Mouse (Mus musculus) MEL-GATA-1-ER (cell line): ENCODE measurements at regions not wholly inside any gene's neighbourhood (a gene's known extent, or its start where the extent isn't known, plus 50 kb on each side); places are given as distances from the start of the nearest gene placed in this dataset.
A peak's percentile ranks its signal among the peaks of the same experiment; 100 is the strongest.

Experiments used
- DNase-seq: peaks from one replicate; pipeline ENCODE4 v3.0.0-alpha.2; 2012; ENCODE audit warnings: low read depth; ENCODE audit errors: extremely low read depth

DNA sequence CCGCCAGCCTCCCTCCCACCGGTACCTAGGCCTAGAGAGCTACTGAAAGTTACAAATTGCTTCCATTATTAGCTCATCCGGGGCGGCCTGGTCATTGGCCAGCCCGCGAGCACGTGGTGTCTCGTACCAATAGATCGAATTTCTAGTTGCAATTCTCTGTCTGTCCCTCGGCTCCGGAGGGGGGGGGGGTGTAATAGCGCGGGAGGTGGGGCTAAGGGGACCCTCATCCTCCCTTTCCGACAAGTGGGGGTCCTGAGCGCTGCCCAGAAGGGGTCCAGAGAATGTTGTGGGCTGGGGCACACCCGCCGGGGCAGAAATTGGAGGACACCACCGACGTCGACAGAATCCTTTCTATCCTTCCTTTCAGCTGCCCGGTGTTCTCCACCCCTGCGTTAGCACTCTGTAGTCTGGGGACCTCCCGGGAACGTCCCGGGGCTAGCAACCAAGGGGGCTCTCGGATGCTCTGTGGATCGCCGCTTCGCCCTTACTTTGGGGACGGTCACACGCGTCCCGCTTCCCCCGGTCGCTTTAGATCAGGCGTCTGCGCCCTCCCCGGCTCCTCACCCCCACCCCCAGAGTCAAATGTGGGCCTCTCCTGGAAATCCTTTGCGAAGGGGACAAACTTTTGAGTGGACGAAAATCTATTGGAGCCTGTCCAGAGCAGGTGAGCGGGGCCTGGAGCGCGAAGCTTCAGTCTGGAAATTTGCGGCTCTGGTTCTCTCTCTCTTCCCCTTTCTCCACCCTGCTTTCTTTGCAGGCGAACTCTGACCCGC is 64.6 kb downstream of the Smug1 start:
- peak; percentile 44 for DNase-seq

DNA sequence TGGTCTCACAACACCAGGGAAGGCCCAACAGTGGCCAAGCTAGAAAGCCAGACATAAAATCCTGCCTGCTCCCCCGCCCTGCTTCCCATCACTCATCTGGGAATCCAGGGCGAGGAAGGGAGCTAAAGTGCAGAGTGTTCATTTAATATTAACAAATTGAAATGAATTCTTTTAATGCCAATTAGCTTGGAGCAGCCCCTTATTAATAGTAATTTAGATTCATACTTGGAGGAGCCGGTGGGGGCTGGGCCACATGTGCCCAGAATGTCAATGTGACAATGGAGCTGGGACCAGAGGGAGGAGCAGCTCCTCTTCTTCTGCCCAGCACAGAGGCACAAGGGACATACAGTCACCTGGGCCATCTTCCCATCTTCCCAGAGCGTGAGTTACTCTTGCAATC is 66.8 kb downstream of the Smug1 start:
- DNase-seq = no peak

DNA sequence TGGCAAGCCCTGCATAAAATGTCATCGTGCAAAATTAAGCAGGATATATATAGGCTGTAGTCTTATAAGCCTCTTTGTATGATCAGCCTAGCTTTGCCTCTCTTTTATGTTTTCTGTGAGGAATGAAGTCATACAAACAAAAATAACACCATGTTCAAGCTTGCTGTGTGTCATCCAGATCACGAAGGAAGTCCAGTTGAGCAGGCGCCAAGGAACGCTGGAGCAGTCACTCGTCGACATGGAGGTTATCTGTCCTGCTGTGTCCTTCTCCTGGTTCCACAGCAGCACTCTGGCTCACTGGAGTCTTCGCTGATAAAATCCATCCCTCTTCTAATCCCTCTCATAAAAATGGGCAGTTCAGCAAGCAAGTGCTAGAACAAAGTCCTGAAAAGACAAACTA is 72.4 kb downstream of the Smug1 start:
- no peak for DNase-seq

DNA sequence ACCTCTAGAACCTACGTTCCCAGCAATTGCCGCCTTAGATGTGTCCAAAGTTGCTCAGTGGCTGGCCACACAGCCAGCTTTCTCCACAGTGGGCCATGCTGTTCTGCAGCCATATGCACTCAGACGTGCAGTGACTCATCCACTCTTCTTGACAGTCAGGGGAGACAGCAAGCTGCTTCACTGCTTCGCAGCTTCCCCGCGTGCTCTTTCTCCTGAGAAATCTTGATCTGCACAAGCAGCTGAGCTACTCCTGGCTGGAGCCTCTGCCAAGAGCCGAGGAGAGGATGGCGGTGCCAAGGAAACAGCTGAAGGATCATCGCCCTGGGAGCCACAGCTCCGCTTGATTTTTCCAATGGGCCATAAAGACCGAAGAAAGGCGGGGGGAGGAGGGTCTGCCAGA is 73.2 kb downstream of the Smug1 start:
- no peak for DNase-seq

DNA sequence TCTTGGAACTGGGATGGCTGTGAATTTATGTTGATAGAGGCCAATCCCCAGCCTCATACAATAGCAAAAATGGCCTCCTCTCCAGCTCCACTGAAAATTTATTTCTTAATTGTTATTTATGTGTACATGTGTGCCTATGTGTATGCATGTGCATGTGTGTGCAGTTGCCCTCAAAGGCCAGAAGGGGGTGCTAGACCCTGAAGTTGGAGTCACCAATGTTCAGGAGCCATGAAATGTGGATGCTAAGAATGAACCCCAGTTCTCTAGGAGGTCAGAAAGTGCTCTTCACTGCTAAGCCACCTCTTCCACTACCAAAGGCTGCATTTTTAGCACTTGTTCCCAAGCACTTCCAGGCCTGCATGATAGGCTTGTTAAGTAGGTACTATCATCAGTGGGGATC is 73.8 kb downstream of the Hoxc4 start:
- no peak for DNase-seq

DNA sequence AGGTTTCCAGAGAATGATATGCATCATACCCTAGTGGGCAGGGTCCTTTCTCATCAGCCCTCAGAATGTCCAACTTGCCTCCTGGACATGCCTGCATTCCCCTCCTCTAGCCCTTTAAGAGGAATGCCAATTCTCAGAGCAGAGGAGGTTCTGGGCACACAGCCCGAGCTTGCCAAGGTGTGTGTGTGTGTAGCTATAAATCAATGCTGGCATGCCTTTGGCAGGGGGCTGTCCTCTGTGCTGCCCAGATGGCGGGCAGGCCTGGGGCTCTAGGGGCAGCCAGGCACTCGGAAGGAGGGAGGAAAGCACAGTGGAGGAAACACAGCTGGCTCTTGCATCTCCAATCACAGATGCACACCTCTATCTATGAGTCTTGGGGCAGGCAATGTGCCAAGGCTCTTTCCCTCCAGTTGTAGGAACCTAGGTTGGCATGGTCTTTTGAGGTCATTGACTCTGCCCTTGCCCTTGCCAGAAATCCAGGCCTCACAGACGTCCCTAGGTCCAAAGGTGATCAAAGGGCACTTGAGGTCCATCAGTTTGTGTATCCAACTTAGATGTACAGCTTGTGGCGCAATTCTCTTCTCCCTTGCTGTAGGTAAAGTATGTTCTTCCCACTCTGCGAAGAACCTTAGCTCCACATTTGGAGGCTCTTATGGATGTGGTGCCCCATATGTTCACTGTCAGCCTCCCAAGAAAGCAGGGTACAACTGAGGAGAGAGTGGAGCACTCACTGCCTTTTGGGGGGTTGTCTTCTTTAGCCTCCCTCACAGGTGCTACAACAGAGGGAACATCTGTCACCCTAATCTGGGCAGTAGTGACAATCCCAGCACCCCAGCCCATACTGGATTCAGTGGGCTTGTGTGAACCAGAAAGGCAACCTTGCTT is 71.8 kb downstream of the Hoxc4 start:
- DNase-seq = no peak

DNA sequence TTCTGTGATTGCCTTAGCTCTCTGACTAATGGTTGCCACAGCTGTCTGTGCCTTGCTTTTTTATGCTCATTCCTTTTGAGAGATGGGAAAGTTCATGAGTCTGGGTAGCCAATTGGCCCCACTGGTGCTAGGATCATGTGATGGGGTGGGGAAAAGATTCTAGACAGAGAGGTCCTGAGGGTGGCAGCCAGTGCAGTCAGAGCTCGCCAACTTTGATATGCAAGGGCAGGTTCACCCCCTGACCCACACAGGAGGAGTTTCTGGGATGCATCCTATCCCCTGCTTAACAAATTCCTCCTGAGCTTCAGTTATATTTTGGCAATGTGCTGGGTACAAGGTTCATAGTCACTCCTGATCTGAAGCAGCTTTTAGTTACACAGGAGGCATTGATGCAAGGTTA is 71.1 kb downstream of the Hoxc4 start:
- DNase-seq = no peak

DNA sequence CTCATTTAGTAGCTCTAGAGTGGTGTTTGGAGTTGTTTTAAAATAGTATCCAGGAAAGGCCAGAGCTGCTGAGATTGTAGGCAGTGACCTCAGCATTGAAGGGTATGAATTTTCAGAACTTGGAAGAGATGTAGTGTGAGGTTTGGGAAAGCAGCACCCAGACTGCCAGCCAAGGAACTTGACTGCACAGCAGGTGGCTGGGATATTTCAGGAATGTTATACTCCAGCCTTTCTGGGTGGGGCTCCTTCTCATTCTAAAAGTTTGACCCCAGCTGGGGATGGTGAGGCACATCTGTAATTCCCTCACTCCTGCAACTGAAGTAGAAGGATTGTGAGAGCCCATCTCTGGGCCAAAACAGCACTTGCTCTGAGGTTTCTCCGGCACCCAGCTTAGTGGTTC is 70.7 kb downstream of the Hoxc4 start:
- DNase-seq = no peak

DNA sequence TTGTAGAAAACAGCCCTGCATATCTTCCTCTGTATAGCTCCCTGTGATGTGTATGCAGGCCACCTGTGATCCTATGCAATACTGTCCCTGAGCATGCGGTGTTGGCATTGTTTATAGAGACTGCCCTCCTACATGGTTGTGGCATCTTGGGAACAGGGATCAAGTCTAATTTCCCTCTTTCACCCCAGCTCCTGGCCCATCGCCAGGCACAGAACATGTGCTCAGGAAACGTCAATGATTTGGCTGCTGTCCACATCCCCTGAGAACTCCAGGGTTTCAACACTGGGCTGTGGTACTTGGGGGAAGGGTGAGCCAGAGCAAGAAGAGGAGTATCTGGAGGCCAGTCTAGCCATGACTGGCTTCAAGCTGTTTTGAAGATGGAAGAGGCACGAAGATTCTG is 68.5 kb downstream of the Hoxc4 start:
- peak; percentile 56 for DNase-seq

DNA sequence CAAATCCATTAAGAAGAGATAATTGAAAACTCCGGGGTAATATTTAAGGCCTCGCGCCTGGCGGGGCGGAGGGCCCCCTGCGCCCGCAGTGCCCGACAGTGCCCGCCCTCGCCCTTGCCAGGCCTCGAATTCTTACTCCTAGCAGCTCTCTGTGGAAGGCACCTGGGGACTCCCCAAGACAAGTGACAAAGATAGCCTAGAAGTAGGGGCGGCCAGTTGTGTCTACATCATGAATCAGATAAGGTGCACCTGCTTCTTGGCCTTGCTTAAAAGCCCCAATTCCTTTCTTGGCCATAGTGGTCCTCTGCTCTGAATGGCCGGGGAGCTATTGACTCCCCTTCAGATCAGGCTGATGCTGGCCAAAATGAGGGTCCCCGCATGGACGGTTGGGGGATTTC is 67.9 kb downstream of the Hoxc4 start:
- no peak for DNase-seq
